Mouse (Mus musculus) small intestine, adult 2 months (tissue): ENCODE results near the gene Coro1c.

ENCODE experiments used
- CTCF ChIP-seq: fragments of 200-500 bp; IDR thresholded peaks from 2 replicates; pipeline ENCODE4 v1.5.1; 2012; ENCODE audit warnings: low read depth, mild to moderate bottlenecking, control low read depth, inconsistent platforms, low read length, moderate library complexity, mixed read lengths; ENCODE audit not compliant: insufficient replicate concordance, insufficient read length; ENCODE audit errors: extremely low read depth
- POLR2A ChIP-seq: fragments of 200-500 bp; IDR thresholded peaks from 2 replicates; pipeline ENCODE4 v1.6.1; 2012; ENCODE audit warnings: low read depth, mild to moderate bottlenecking, control low read depth, inconsistent platforms, low read length, moderate library complexity

DNA sequence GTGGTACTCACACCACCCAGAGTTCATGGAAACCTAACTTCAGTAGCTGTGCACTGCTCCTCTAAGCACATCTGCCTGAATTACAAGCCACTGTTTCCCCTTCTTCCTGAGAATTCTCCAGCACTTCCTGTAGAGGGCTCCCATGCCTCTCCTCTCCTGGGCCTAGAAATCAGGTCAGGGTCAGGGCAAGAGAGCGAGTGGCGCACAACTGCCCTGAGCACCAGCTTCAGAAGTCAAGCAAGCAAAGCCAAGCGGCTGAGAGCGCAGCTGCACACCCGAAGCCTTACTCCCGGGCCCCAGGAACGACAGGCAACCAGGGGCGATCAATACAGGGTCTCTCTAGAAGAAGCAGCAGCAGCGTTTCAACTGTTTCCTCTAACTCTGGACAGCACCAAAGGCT is 60.9 kb downstream of the Coro1c start:
- TF ChIP-seq CTCF (no peak), POLR2A (no peak)
